Mouse (Mus musculus) B cell, adult (primary cell): ENCODE data around the gene Pbp2. TPM values are rescaled to one million over a fixed set of nuclear protein-coding genes. Genes with fewer than 3 reads are reported as not detected.

ENCODE experiments used
- total RNA-seq: library from RNA; stranded (reverse); gene quantifications from 4 replicates; pipeline ENCODE4 v1.2.4, GENCODE M21; 2023; ENCODE audit not compliant: inconsistent age

The Pbp2 gene
- not detected in 4 replicates for total RNA-seq

GRCm38 (mm10) chr6:135310305-135310704, at the start of gene Pbp2:
TSS of gene Pbp2 (minus strand) at chr6:135310405.

Other genes starting within 250 kb of the Pbp2 start
- gene Gprc5a, start 244.8 kb downstream of the Pbp2 start, total RNA-seq: 0.87 to 1.5 TPM (median 1.5 TPM) in 4 replicates
- 0.39 TPM in 1 of 4 replicates, not detected in the others for gene Gprc5d, start 192.1 kb downstream of the Pbp2 start, total RNA-seq
- 11.2 to 19.2 TPM (median 13.8 TPM) in 4 replicates for gene Fam234b, start 112.4 kb downstream of the Pbp2 start, total RNA-seq
- 13.9 to 23.4 TPM (median 20.3 TPM) in 4 replicates for gene Hebp1, start 112.4 kb downstream of the Pbp2 start, total RNA-seq
- not detected in 4 replicates for gene Gsg1, start 56.1 kb downstream of the Pbp2 start, total RNA-seq
- 0.64 to 1.2 TPM (median 0.92 TPM) in 4 replicates for gene Emp1, start 52.1 kb upstream of the Pbp2 start, total RNA-seq